Mouse (Mus musculus) kidney, adult 2 months (tissue): ENCODE results near the gene Pgd.

Experiments
- CTCF ChIP-seq: fragments of 200-500 bp; conservative IDR thresholded peaks from 2 replicates; pipeline ENCODE4 v1.5.1; 2011; ENCODE audit warnings: low read depth, mild to moderate bottlenecking, control low read depth, low read length, moderate library complexity, mixed read lengths; ENCODE audit not compliant: insufficient read depth, insufficient read length
- POLR2A ChIP-seq: fragments of 200-500 bp; IDR thresholded peaks from one replicate; pipeline ENCODE4 v1.6.1; 2011; ENCODE audit warnings: low read depth, low read length, control low read depth

DNA sequence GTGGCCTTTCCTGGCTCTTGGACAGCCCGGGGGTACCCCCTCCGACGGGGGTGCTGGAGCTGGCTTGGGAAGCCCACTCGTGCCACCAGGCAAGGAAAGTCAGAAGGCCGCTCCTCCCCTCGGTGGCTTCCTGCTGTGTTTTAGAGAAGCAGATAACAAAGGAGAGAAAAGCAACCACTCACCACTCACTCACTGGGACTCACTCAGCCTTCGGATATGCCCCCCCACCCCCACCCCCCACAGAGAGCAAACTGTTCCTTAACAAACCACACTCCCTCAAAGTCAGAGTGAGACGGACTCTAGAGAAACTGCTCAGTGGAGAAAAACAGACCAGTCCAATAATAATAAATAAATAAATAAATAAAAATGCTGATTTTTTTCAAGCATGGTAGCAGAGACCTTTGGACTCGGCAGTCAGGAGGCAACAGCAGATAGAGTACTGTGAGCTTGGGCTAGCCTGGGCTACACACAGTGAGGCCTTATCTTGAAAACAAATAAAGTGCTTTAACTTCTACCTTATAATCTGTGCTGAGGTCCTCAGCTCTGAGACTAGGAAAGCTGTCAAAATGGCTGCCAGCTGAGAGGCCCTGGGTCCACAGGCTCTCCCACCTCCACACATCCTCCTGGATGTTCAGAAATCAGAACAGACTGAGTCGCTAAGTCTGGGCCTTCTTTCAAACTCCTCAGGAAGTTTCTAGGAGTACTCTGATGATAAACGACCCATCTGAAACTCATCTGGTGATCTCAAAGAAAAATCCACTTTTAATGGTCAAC, 41.0 kb downstream of the Pgd start:
- TF ChIP-seq POLR2A (no peak), CTCF (no peak)
